Mouse (Mus musculus): ENCODE measurements around the gene Enpp4.

GRCm38 (mm10) chr17:44136863-44137640 lies 31.4 kb upstream of the Enpp4 start:
- no peak for TF ChIP-seq CTCF (IDR thresholded peaks at IDR 0.05; ENCODE audit: extremely low read depth, insufficient read length, insufficient replicate concordance, low read depth, low read length)
- no peak for TF ChIP-seq POLR2A (IDR thresholded peaks at IDR 0.05; ENCODE audit: low read depth, low read length)
